Mouse (Mus musculus): ENCODE measurements at regions not wholly inside any gene's neighbourhood (a gene's known extent, or its start where the extent isn't known, plus 50 kb on each side); places are given as distances from the start of the nearest gene placed in this dataset.

GRCm38 (mm10) chr6:73676979-73677378 lies 207.5 kb upstream of the 4931417E11Rik start:
- no peak for DNase-seq (ENCODE audit: low read depth, low spot score)
- no peaks in the 10 kb centered on the region for H3K4me1 ChIP-seq (ENCODE audit: control insufficient read depth in 2 of 2, insufficient read depth in 2 of 2, low read length in 2 of 2, poor library complexity in 1 of 2)
- no peak overlapping the region for H3K27ac ChIP-seq (ENCODE audit: insufficient read depth, low read depth, low read length, poor library complexity, severe bottlenecking)
- in situ Hi-C loops (cut with MboI; ENCODE audit: low sequenced_read_pairs in 2 of 2, unreplicated experiment in 2 of 2), result no loop called here
- TF ChIP-seq HCFC1 (IDR thresholded peaks at IDR 0.05; ENCODE audit: borderline replicate concordance, insufficient read depth, low read length) (no peak), MAFK (IDR thresholded peaks at IDR 0.05; ENCODE audit: insufficient read depth, low read depth, low read length) (no peak), ZC3H11A (IDR thresholded peaks at IDR 0.05; ENCODE audit: borderline replicate concordance, low read depth, low read length) (no peak), ZNF384 (IDR thresholded peaks at IDR 0.05; ENCODE audit: low read depth, low read length) (no peak), CHD2 (IDR thresholded peaks at IDR 0.05; ENCODE audit: low read depth, low read length) (no peak)
- H3K9me3 ChIP-seq (ENCODE audit: control insufficient read depth, insufficient read depth, low read depth, low read length), result no peaks in the 10 kb centered on the region
- no peak overlapping the region for H3K9ac ChIP-seq (ENCODE audit: insufficient read depth, low read depth, low read length, poor library complexity, severe bottlenecking)
- no peaks in the 10 kb centered on the region for H3K36me3 ChIP-seq (ENCODE audit: control insufficient read depth, insufficient read depth, low read length, poor library complexity, severe bottlenecking)
- no peak overlapping the region for H3K4me3 ChIP-seq (ENCODE audit: insufficient read depth in 1 of 2, low read depth in 1 of 2, low read length in 2 of 2, poor library complexity in 1 of 2, severe bottlenecking in 1 of 2)

GRCm38 (mm10) chr6:73669401-73669800 lies 199.9 kb upstream of the 4931417E11Rik start:
- no peak for DNase-seq (ENCODE audit: low read depth, low spot score)
- TF ChIP-seq MAFK (IDR thresholded peaks at IDR 0.05; ENCODE audit: insufficient read depth, low read depth, low read length) (no peak), CHD2 (IDR thresholded peaks at IDR 0.05; ENCODE audit: low read depth, low read length) (no peak), ZC3H11A (IDR thresholded peaks at IDR 0.05; ENCODE audit: borderline replicate concordance, low read depth, low read length) (no peak), HCFC1 (IDR thresholded peaks at IDR 0.05; ENCODE audit: borderline replicate concordance, insufficient read depth, low read length) (no peak), ZNF384 (IDR thresholded peaks at IDR 0.05; ENCODE audit: low read depth, low read length) (no peak)
- no peak overlapping the region for H3K4me3 ChIP-seq (ENCODE audit: insufficient read depth in 1 of 2, low read depth in 1 of 2, low read length in 2 of 2, poor library complexity in 1 of 2, severe bottlenecking in 1 of 2)

GRCm38 (mm10) chr6:73658988-73659387 lies 189.5 kb upstream of the 4931417E11Rik start:
- Histone ChIP-seq H3K9me3 (ENCODE audit: control insufficient read depth, insufficient read depth, low read depth, low read length) (no peaks in the 10 kb centered on the region), H3K9ac (ENCODE audit: insufficient read depth, low read depth, low read length, poor library complexity, severe bottlenecking) (no peak overlapping the region), H3K4me1 (ENCODE audit: control insufficient read depth in 2 of 2, insufficient read depth in 2 of 2, low read length in 2 of 2, poor library complexity in 1 of 2) (no peaks in the 10 kb centered on the region), H3K36me3 (ENCODE audit: control insufficient read depth, insufficient read depth, low read length, poor library complexity, severe bottlenecking) (no peaks in the 10 kb centered on the region), H3K27ac (ENCODE audit: insufficient read depth, low read depth, low read length, poor library complexity, severe bottlenecking) (no peak overlapping the region), H3K4me3 (ENCODE audit: insufficient read depth in 1 of 2, low read depth in 1 of 2, low read length in 2 of 2, poor library complexity in 1 of 2, severe bottlenecking in 1 of 2) (no peak overlapping the region)
- TF ChIP-seq ZC3H11A (IDR thresholded peaks at IDR 0.05; ENCODE audit: borderline replicate concordance, low read depth, low read length), result no peak
- TF ChIP-seq ZNF384 (IDR thresholded peaks at IDR 0.05; ENCODE audit: low read depth, low read length), result no peak
- no peak for TF ChIP-seq HCFC1 (IDR thresholded peaks at IDR 0.05; ENCODE audit: borderline replicate concordance, insufficient read depth, low read length)
- TF ChIP-seq MAFK (IDR thresholded peaks at IDR 0.05; ENCODE audit: insufficient read depth, low read depth, low read length), result no peak
- TF ChIP-seq CHD2 (IDR thresholded peaks at IDR 0.05; ENCODE audit: low read depth, low read length), result no peak
- DNase-seq (ENCODE audit: low read depth, low spot score), result no peak
- in situ Hi-C loops (cut with MboI; ENCODE audit: low sequenced_read_pairs in 2 of 2, unreplicated experiment in 2 of 2), result no loop called here

More at GRCm38 (mm10) chr6:73669401-73669800, 199.9 kb upstream of the 4931417E11Rik start:
- no peaks in the 10 kb centered on the region for H3K9me3 ChIP-seq (ENCODE audit: control insufficient read depth, insufficient read depth, low read depth, low read length)
- H3K36me3 ChIP-seq (ENCODE audit: control insufficient read depth, insufficient read depth, low read length, poor library complexity, severe bottlenecking), result no peaks in the 10 kb centered on the region
- in situ Hi-C loops (cut with MboI; ENCODE audit: low sequenced_read_pairs in 2 of 2, unreplicated experiment in 2 of 2), result no loop called here
- H3K4me1 ChIP-seq (ENCODE audit: control insufficient read depth in 2 of 2, insufficient read depth in 2 of 2, low read length in 2 of 2, poor library complexity in 1 of 2), result no peaks in the 10 kb centered on the region
- H3K27ac ChIP-seq (ENCODE audit: insufficient read depth, low read depth, low read length, poor library complexity, severe bottlenecking), result no peak overlapping the region
- H3K9ac ChIP-seq (ENCODE audit: insufficient read depth, low read depth, low read length, poor library complexity, severe bottlenecking), result no peak overlapping the region

- no peaks in the 10 kb centered on the region for H3K4me1 ChIP-seq (ENCODE audit: control insufficient read depth in 2 of 2, insufficient read depth in 2 of 2, low read length in 2 of 2, poor library complexity in 1 of 2)
These were observed 175.9 kb upstream of the 4931417E11Rik start for GRCm38 (mm10) chr6:73645378-73645777.

More at GRCm38 (mm10) chr6:73645378-73645777, 175.9 kb upstream of the 4931417E11Rik start:
- DNase-seq (ENCODE audit: low read depth, low spot score), result no peak
- Histone ChIP-seq H3K27ac (ENCODE audit: insufficient read depth, low read depth, low read length, poor library complexity, severe bottlenecking) (no peak overlapping the region), H3K9ac (ENCODE audit: insufficient read depth, low read depth, low read length, poor library complexity, severe bottlenecking) (no peak overlapping the region), H3K36me3 (ENCODE audit: control insufficient read depth, insufficient read depth, low read length, poor library complexity, severe bottlenecking) (no peaks in the 10 kb centered on the region), H3K9me3 (ENCODE audit: control insufficient read depth, insufficient read depth, low read depth, low read length) (no peaks in the 10 kb centered on the region), H3K4me3 (ENCODE audit: insufficient read depth in 1 of 2, low read depth in 1 of 2, low read length in 2 of 2, poor library complexity in 1 of 2, severe bottlenecking in 1 of 2) (no peak overlapping the region)
- TF ChIP-seq HCFC1 (IDR thresholded peaks at IDR 0.05; ENCODE audit: borderline replicate concordance, insufficient read depth, low read length) (no peak), ZNF384 (IDR thresholded peaks at IDR 0.05; ENCODE audit: low read depth, low read length) (no peak), MAFK (IDR thresholded peaks at IDR 0.05; ENCODE audit: insufficient read depth, low read depth, low read length) (no peak), ZC3H11A (IDR thresholded peaks at IDR 0.05; ENCODE audit: borderline replicate concordance, low read depth, low read length) (no peak), CHD2 (IDR thresholded peaks at IDR 0.05; ENCODE audit: low read depth, low read length) (no peak)
- in situ Hi-C loops (cut with MboI; ENCODE audit: low sequenced_read_pairs in 2 of 2, unreplicated experiment in 2 of 2), result no loop called here
